Mouse (Mus musculus): ENCODE data around the gene Kcnd2. TPM values are rescaled to one million over a fixed set of nuclear protein-coding genes. Genes with fewer than 3 reads are reported as not detected.

Kcnd2 gene
- 1.6 and 2.2 TPM in 2 replicates for polyA plus RNA-seq (2014; fragmentation: Nextera tagmentation; extraction: Ambion mirVana)

GRCm38 (mm10) chr6:21215491-21216191 is at the start of gene Kcnd2:
Kcnd2 (plus strand) TSS chr6:21215503.
- DNase-seq (ENCODE audit: low spot score) (no peak), ATAC-seq (replicated peaks; ENCODE audit: low FRiP score, low TSS enrichment, low read depth) (no peak; the same call in none of the 2 replicates)
- Histone ChIP-seq H3K27ac (ENCODE audit: low read depth) (no peak within 1 kb of the TSS), H3K4me2 (ENCODE audit: low read length) (peak within 1 kb of the TSS; percentile 97), H3K9me3 (ENCODE audit: control insufficient read depth, low read length) (no peaks in the 10 kb centered on the region), H3K27me3 (replicated peaks; ENCODE audit: control insufficient read depth, insufficient read depth, low read length) (peaks cover 13% of the 10 kb centered on the region), H3K4me1 (replicated peaks; ENCODE audit: control insufficient read depth, insufficient read depth, low read length) (0 out of 2 replicates have a peak, but pooled peaks cover 2% of the 10 kb centered on the region), H3K36me3 (ENCODE audit: control insufficient read depth, insufficient read depth, low read length) (no peaks in the 10 kb centered on the region), H3K4me3 (ENCODE audit: low read depth, low read length) (peak within 1 kb of the TSS; percentile 64), H3K9ac (ENCODE audit: low read length) (peak within 1 kb of the TSS; percentile 55)
- 8% methylated on average over 34 of the region's 34 CpGs for WGBS

GRCm38 (mm10) chr6:21166611-21167010 is 48.7 kb upstream of the Kcnd2 start:
- no peak overlapping the region for H3K9ac ChIP-seq (ENCODE audit: low read length)
- H3K4me2 ChIP-seq (ENCODE audit: low read length) = no peak overlapping the region
- DNase-seq (ENCODE audit: low spot score) (no peak), ATAC-seq (replicated peaks; ENCODE audit: low FRiP score, low TSS enrichment, low read depth) (no peak)
- no peaks in the 10 kb centered on the region for H3K36me3 ChIP-seq (ENCODE audit: control insufficient read depth, insufficient read depth, low read length)
- H3K27ac ChIP-seq (ENCODE audit: low read depth) = no peak overlapping the region
- H3K4me3 ChIP-seq (ENCODE audit: low read depth, low read length) = no peak overlapping the region
- no peaks in the 10 kb centered on the region for H3K27me3 ChIP-seq (replicated peaks; ENCODE audit: control insufficient read depth, insufficient read depth, low read length)
- WGBS = 80% methylated on average over 1 of the region's 1 CpGs
- no peaks in the 10 kb centered on the region for H3K9me3 ChIP-seq (ENCODE audit: control insufficient read depth, low read length)
- no peaks in the 10 kb centered on the region for H3K4me1 ChIP-seq (replicated peaks; ENCODE audit: control insufficient read depth, insufficient read depth, low read length)

DNA sequence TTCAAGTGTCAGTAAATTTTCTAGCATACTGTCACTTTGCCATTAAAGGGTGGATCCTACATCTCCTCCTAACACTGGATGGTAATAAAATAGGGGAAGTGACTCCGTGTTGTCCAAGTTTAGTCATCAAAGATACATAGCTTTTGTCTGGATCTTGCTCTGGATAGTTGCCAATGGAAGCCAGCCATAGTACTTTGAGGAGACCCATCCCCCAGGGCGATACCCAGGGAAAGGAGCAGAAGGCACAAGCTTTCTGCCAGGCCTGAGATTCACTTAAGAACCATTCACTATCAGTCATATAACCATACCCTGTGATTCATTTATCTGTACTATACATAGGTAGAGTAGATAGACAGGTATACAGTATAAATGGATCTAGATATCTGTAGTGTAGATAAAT is 20.0 kb upstream of the Kcnd2 start:
- no peaks in the 10 kb centered on the region for H3K9me3 ChIP-seq (ENCODE audit: control insufficient read depth, low read length)
- no peak overlapping the region for H3K4me2 ChIP-seq (ENCODE audit: low read length)
- ATAC-seq (replicated peaks; ENCODE audit: low FRiP score, low TSS enrichment, low read depth) = no peak
- 65% methylated on average over 2 of the region's 2 CpGs for WGBS
- DNase-seq (ENCODE audit: low spot score) = no peak
- H3K4me3 ChIP-seq (ENCODE audit: low read depth, low read length) = no peak overlapping the region
- H3K36me3 ChIP-seq (ENCODE audit: control insufficient read depth, insufficient read depth, low read length) = no peaks in the 10 kb centered on the region
- H3K9ac ChIP-seq (ENCODE audit: low read length) = no peak overlapping the region
- no peak overlapping the region for H3K27ac ChIP-seq (ENCODE audit: low read depth)
- no peaks in the 10 kb centered on the region for H3K4me1 ChIP-seq (replicated peaks; ENCODE audit: control insufficient read depth, insufficient read depth, low read length)
- no peaks in the 10 kb centered on the region for H3K27me3 ChIP-seq (replicated peaks; ENCODE audit: control insufficient read depth, insufficient read depth, low read length)

GRCm38 (mm10) chr6:21213865-21214672 is 1.2 kb upstream of the Kcnd2 start:
- Histone ChIP-seq H3K4me1 (replicated peaks; ENCODE audit: control insufficient read depth, insufficient read depth, low read length) (0 out of 2 replicates have a peak, but pooled peaks cover 2% of the 10 kb centered on the region), H3K27ac (ENCODE audit: low read depth) (no peak overlapping the region), H3K4me3 (ENCODE audit: low read depth, low read length) (peak overlapping the region; percentile 64), H3K9ac (ENCODE audit: low read length) (peak overlapping the region; percentile 55), H3K4me2 (ENCODE audit: low read length) (peak overlapping the region; percentile 97), H3K27me3 (replicated peaks; ENCODE audit: control insufficient read depth, insufficient read depth, low read length) (peaks cover 13% of the 10 kb centered on the region), H3K36me3 (ENCODE audit: control insufficient read depth, insufficient read depth, low read length) (no peaks in the 10 kb centered on the region), H3K9me3 (ENCODE audit: control insufficient read depth, low read length) (no peaks in the 10 kb centered on the region)
- WGBS = 1% methylated on average over 29 of the region's 29 CpGs
- ATAC-seq (replicated peaks; ENCODE audit: low FRiP score, low TSS enrichment, low read depth) = peak; percentile 48
- peak; percentile 85 for DNase-seq (ENCODE audit: low spot score)

- Histone ChIP-seq H3K4me3 (ENCODE audit: low read depth, low read length) (peak overlapping the region; percentile 64), H3K4me1 (replicated peaks; ENCODE audit: control insufficient read depth, insufficient read depth, low read length) (0 out of 2 replicates have a peak, but pooled peaks cover 2% of the 10 kb centered on the region), H3K27me3 (replicated peaks; ENCODE audit: control insufficient read depth, insufficient read depth, low read length) (peaks cover 13% of the 10 kb centered on the region), H3K9me3 (ENCODE audit: control insufficient read depth, low read length) (no peaks in the 10 kb centered on the region), H3K27ac (ENCODE audit: low read depth) (no peak overlapping the region), H3K36me3 (ENCODE audit: control insufficient read depth, insufficient read depth, low read length) (no peaks in the 10 kb centered on the region), H3K4me2 (ENCODE audit: low read length) (peak overlapping the region; percentile 97), H3K9ac (ENCODE audit: low read length) (peak overlapping the region; percentile 55)
- WGBS = under 1% methylated on average over 78 of the region's 83 CpGs
- DNase-seq (ENCODE audit: low spot score) (peak; percentile 83), ATAC-seq (replicated peaks; ENCODE audit: low FRiP score, low TSS enrichment, low read depth) (peak; percentile 64)
These were observed 421 bp upstream of the Kcnd2 start for GRCm38 (mm10) chr6:21214673-21215490.

GRCm38 (mm10) chr6:21216206-21217020 is 1.1 kb downstream of the Kcnd2 start:
- 0 out of 2 replicates have a peak, but pooled peaks cover 2% of the 10 kb centered on the region for H3K4me1 ChIP-seq (replicated peaks; ENCODE audit: control insufficient read depth, insufficient read depth, low read length)
- 93% methylated on average over 27 of the region's 27 CpGs for WGBS
- H3K27me3 ChIP-seq (replicated peaks; ENCODE audit: control insufficient read depth, insufficient read depth, low read length) = peaks cover 13% of the 10 kb centered on the region
- H3K9me3 ChIP-seq (ENCODE audit: control insufficient read depth, low read length) = no peaks in the 10 kb centered on the region
- H3K4me3 ChIP-seq (ENCODE audit: low read depth, low read length) = no peak overlapping the region
- no peak overlapping the region for H3K4me2 ChIP-seq (ENCODE audit: low read length)
- H3K9ac ChIP-seq (ENCODE audit: low read length) = no peak overlapping the region
- no peak overlapping the region for H3K27ac ChIP-seq (ENCODE audit: low read depth)
- ATAC-seq (replicated peaks; ENCODE audit: low FRiP score, low TSS enrichment, low read depth) = no peak
- no peaks in the 10 kb centered on the region for H3K36me3 ChIP-seq (ENCODE audit: control insufficient read depth, insufficient read depth, low read length)
- no peak for DNase-seq (ENCODE audit: low spot score)

DNA sequence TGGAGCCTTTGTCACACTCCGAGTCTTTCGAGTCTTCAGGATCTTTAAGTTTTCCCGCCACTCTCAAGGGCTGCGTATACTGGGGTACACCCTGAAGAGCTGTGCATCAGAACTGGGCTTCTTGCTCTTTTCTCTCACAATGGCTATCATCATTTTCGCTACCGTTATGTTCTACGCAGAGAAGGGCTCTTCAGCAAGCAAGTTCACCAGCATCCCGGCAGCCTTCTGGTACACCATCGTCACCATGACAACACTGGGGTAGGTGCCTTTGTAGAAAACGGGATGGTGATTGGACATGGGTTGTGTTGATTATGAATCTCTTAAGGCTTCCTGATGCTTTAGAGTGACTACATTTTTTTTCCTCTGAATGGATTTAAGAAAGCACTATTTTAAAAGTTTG is 1.9 kb downstream of the Kcnd2 start:
- 92% methylated on average over 10 of the region's 10 CpGs for WGBS
- Histone ChIP-seq H3K27ac (ENCODE audit: low read depth) (no peak overlapping the region), H3K4me1 (replicated peaks; ENCODE audit: control insufficient read depth, insufficient read depth, low read length) (0 out of 2 replicates have a peak, but pooled peaks cover 2% of the 10 kb centered on the region), H3K4me2 (ENCODE audit: low read length) (no peak overlapping the region), H3K4me3 (ENCODE audit: low read depth, low read length) (no peak overlapping the region), H3K9me3 (ENCODE audit: control insufficient read depth, low read length) (no peaks in the 10 kb centered on the region), H3K9ac (ENCODE audit: low read length) (no peak overlapping the region), H3K36me3 (ENCODE audit: control insufficient read depth, insufficient read depth, low read length) (no peaks in the 10 kb centered on the region), H3K27me3 (replicated peaks; ENCODE audit: control insufficient read depth, insufficient read depth, low read length) (peaks cover 13% of the 10 kb centered on the region)
- DNase-seq (ENCODE audit: low spot score) (no peak), ATAC-seq (replicated peaks; ENCODE audit: low FRiP score, low TSS enrichment, low read depth) (no peak)
